Mouse (Mus musculus) heart, adult 2 months (tissue): Measurements from ENCODE around the gene Vps8. TPM values are rescaled to one million over a fixed set of nuclear protein-coding genes. Genes with fewer than 3 reads are reported as not detected.

Experiments used
- DNase-seq, 2 experiments: peaks; one replicate each; pipeline ENCODE4 v3.0.0; 2021
- H3K27ac ChIP-seq: fragments of 200-600 bp; 2 replicates; pipeline ENCODE4 v1.8.1; 2022
- H3K27me3 ChIP-seq: fragments of 200-500 bp; 2 replicates; pipeline ENCODE4 v1.6.1; 2012; ENCODE audit warnings: mild to moderate bottlenecking, low read length, inconsistent platforms, mixed read lengths; ENCODE audit not compliant: control insufficient read depth, insufficient read depth
- H3K36me3 ChIP-seq: fragments of 200-500 bp; 2 replicates; pipeline ENCODE4 v1.6.1; 2012; ENCODE audit warnings: low read length, inconsistent platforms; ENCODE audit not compliant: control insufficient read depth, insufficient read depth
- H3K4me1 ChIP-seq: fragments of 200-500 bp; 2 replicates; pipeline ENCODE4 v1.6.1; 2011; ENCODE audit warnings: low read length; ENCODE audit not compliant: control insufficient read depth, insufficient read depth
- H3K4me3 ChIP-seq: fragments of 200-600 bp; 2 replicates; pipeline ENCODE4 v1.8.1; 2022
- H3K79me2 ChIP-seq: fragments of 200-500 bp; replicated peaks from 2 replicates; pipeline ENCODE4 v1.6.1; 2012; ENCODE audit warnings: mild to moderate bottlenecking, inconsistent platforms, low read length, moderate library complexity, mixed read lengths; ENCODE audit not compliant: control insufficient read depth, insufficient read depth
- H3K9ac ChIP-seq: fragments of 200-500 bp; 2 replicates; pipeline ENCODE4 v1.6.1; 2012; ENCODE audit warnings: low read depth, mild to moderate bottlenecking, control low read depth, inconsistent platforms, low read length, mixed read lengths
- CTCF ChIP-seq: fragments of 200-600 bp; IDR thresholded peaks from 2 replicates; pipeline ENCODE4 v1.8.1; 2022; ENCODE audit warnings: antibody characterized with exemption, mild to moderate bottlenecking, moderate library complexity
- EP300 ChIP-seq: fragments of 200-500 bp; IDR thresholded peaks from 2 replicates; pipeline ENCODE4 v1.6.1; 2011; ENCODE audit warnings: low read depth, low read length, control low read depth; ENCODE audit not compliant: insufficient read depth
- POLR2A ChIP-seq: fragments of 200-500 bp; IDR thresholded peaks from 2 replicates; pipeline ENCODE4 v1.6.1; 2011; ENCODE audit warnings: mild to moderate bottlenecking, low read depth, low read length, control low read depth; ENCODE audit not compliant: insufficient read depth
- WGBS: fragments of 180-500 bp; shearing (Covaris S2); methylation state at CpG from one replicate; pipeline ENCODE4 v1.1.7; 2018; 5-methylcytosine and 5-hydroxymethylcytosine counted together
- intact Hi-C: fragments of 180-260 bp; cut with DNase I; formaldehyde crosslinking; loops from one replicate; pipeline ENCODE4 v1.15.1; 2025
- polyA plus RNA-seq: library from polyadenylated mRNA; depleted of rRNA; stranded (reverse); fragments of >200 nt; gene quantifications from 2 replicates; pipeline ENCODE4 v1.2.3, GENCODE M21; 2012
- total RNA-seq, 2 experiments: library from RNA; stranded (reverse); gene quantifications; 2 replicates each; pipeline ENCODE4 v1.2.3; 2021

Gene Vps8
- total and polyA plus RNA-seq, 3 experiments: 14.0 to 25.5 (median 24.1) TPM

- Histone ChIP-seq H3K27me3 (no peaks in the 10 kb centered on the region), H3K36me3 (peaks cover 2% of the 10 kb centered on the region; the same call in 1 of the 2 replicates), H3K9ac (no peak overlapping the region), H3K79me2 (no peaks in the 10 kb centered on the region), H3K27ac (peak overlapping the region; percentile 76), H3K4me1 (peaks cover 42% of the 10 kb centered on the region), H3K4me3 (no peak overlapping the region)
- DNase-seq: peak in 1 of 2 experiments; percentile 25
- TF ChIP-seq POLR2A (no peak), EP300 (no peak), CTCF (peak; percentile 25)
- intact Hi-C loops: loop anchor here (5.0 kb wide), 1 partner anchor 51 kb away; the partner anchor contains the start of gene 2510009E07Rik
- 47% methylated on average over 7 of the region's 7 CpGs for WGBS
These were observed 218.0 kb downstream of the Vps8 start for GRCm38 (mm10) chr16:21640766-21641499.

- TF ChIP-seq EP300 (0 out of 2 replicates have a peak, but pooled peaks have one; percentile 41), POLR2A (no peak)
- Histone ChIP-seq H3K4me3 (no peak overlapping the region), H3K36me3 (no peaks in the 10 kb centered on the region), H3K27ac (peak overlapping the region; percentile 76), H3K4me1 (peaks cover 40% of the 10 kb centered on the region), H3K27me3 (no peaks in the 10 kb centered on the region), H3K79me2 (no peaks in the 10 kb centered on the region), H3K9ac (no peak overlapping the region)
- WGBS: 39% methylated on average over 3 of the region's 3 CpGs
- intact Hi-C loops: loop anchor here (5.0 kb wide), 1 partner anchor 50 kb away; the partner anchor contains the start of gene 2510009E07Rik
- DNase-seq: peak; percentile 47 to 65
These were observed 219.0 kb downstream of the Vps8 start for GRCm38 (mm10) chr16:21641944-21642343.

GRCm38 (mm10) chr16:21642906-21643305, 220.0 kb downstream of the Vps8 start:
- no peaks in the 10 kb centered on the region for H3K36me3 ChIP-seq
- peak overlapping the region; percentile 76 for H3K27ac ChIP-seq
- H3K79me2 ChIP-seq: no peaks in the 10 kb centered on the region
- no peak overlapping the region for H3K9ac ChIP-seq
- DNase-seq: peak; percentile 48 to 64
- no peak overlapping the region for H3K4me3 ChIP-seq
- 53% methylated on average over 5 of the region's 5 CpGs for WGBS
- no peaks in the 10 kb centered on the region for H3K27me3 ChIP-seq
- intact Hi-C loops: loop anchor here (5.0 kb wide), 1 partner anchor 49 kb away; the partner anchor contains the start of gene 2510009E07Rik
- H3K4me1 ChIP-seq: peaks cover 37% of the 10 kb centered on the region
- TF ChIP-seq POLR2A (no peak), EP300 (0 out of 2 replicates have a peak, but pooled peaks have one; percentile 53), CTCF (no peak)

GRCm38 (mm10) chr16:21643621-21644041, 220.7 kb downstream of the Vps8 start:
- Histone ChIP-seq H3K79me2 (no peaks in the 10 kb centered on the region), H3K4me3 (peak overlapping the region; percentile 3; the same call in 1 of the 2 replicates), H3K27me3 (no peaks in the 10 kb centered on the region), H3K27ac (peak overlapping the region; percentile 68), H3K4me1 (peaks cover 37% of the 10 kb centered on the region), H3K36me3 (no peaks in the 10 kb centered on the region), H3K9ac (no peak overlapping the region)
- 58% methylated on average over 2 of the region's 2 CpGs for WGBS
- intact Hi-C loops: loop anchor here (5.0 kb wide), 1 partner anchor 49 kb away; the partner anchor contains the start of gene 2510009E07Rik
- TF ChIP-seq POLR2A (no peak), CTCF (no peak), EP300 (no peak)
- DNase-seq: no peak

- 52% methylated on average over 17 of the region's 17 CpGs for WGBS
- peak overlapping the region; percentile 68 for H3K27ac ChIP-seq
- intact Hi-C loops: loop anchor here (5.0 kb wide), 1 partner anchor 48 kb away; the partner anchor contains the start of gene 2510009E07Rik
- H3K79me2 ChIP-seq: no peaks in the 10 kb centered on the region
- DNase-seq: peak; percentile 74 to 78
- no peaks in the 10 kb centered on the region for H3K27me3 ChIP-seq
- H3K36me3 ChIP-seq: no peaks in the 10 kb centered on the region
- TF ChIP-seq POLR2A: no peak
- TF ChIP-seq EP300: no peak
- no peak for TF ChIP-seq CTCF
- peak overlapping the region; percentile 3; the same call in 1 of the 2 replicates for H3K4me3 ChIP-seq
- peak overlapping the region; percentile 17; the same call in 1 of the 2 replicates for H3K9ac ChIP-seq
- peaks cover 37% of the 10 kb centered on the region for H3K4me1 ChIP-seq
These were observed 221.2 kb downstream of the Vps8 start for GRCm38 (mm10) chr16:21644066-21644561.

- Histone ChIP-seq H3K36me3 (no peaks in the 10 kb centered on the region), H3K27ac (peak overlapping the region; percentile 68), H3K27me3 (no peaks in the 10 kb centered on the region), H3K79me2 (no peaks in the 10 kb centered on the region), H3K4me3 (no peak overlapping the region; the same call in 1 of the 2 replicates), H3K9ac (no peak overlapping the region), H3K4me1 (peaks cover 37% of the 10 kb centered on the region)
- WGBS: 80% methylated on average over 3 of the region's 3 CpGs
- intact Hi-C loops: loop anchor here (5.0 kb wide), 1 partner anchor 48 kb away; the partner anchor contains the start of gene 2510009E07Rik
- TF ChIP-seq POLR2A (no peak), CTCF (no peak), EP300 (no peak)
- DNase-seq: no peak
These were observed 221.7 kb downstream of the Vps8 start for GRCm38 (mm10) chr16:21644574-21644973.
